Mouse (Mus musculus) erythroblast, embryonic 14.5 days (primary cell): ENCODE data around the gene Rec114.

Experiments
- GATA1 ChIP-seq: IDR thresholded peaks from 2 replicates; pipeline ENCODE4 v1.6.1; 2012; ENCODE audit warnings: low read length, inconsistent platforms, mixed read lengths
- TAL1 ChIP-seq: IDR thresholded peaks from 3 replicates; pipeline ENCODE4 v1.6.1; 2012; ENCODE audit warnings: low read length, inconsistent platforms, mixed read lengths

DNA sequence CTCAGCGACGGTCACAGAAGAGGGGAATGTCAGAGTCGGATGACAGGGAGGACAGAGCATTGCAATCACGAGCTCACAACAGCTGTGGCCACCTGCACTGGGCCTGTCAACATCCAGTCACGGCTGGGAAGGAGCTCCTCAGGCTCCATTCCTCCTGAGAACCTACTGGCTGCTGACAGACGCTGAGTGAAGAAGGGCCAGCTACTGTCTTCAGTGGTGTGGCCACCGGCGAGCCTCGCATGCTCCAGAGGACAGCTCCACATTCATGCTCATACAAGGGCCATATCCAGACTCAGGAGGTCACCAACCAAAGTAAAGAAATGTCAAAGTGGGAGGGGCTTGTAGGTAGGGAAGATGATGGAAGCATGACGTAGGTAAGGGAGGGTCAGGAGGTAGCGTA lies 36.0 kb downstream of the Rec114 start:
- TF ChIP-seq TAL1: no peak
- no peak for TF ChIP-seq GATA1
